Mouse (Mus musculus) C2C12 (cell line): ENCODE results near the gene Lce6a.

Experiments
- CTCF ChIP-seq: IDR thresholded peaks from one replicate; pipeline ENCODE4 v1.5.1; 2011; ENCODE audit not compliant: control insufficient read depth, insufficient read depth, insufficient read length
- USF1 ChIP-seq: IDR thresholded peaks from one replicate; pipeline ENCODE4 v1.6.1; 2011; ENCODE audit warnings: low read depth, mild to moderate bottlenecking, control low read depth, moderate library complexity

GRCm38 (mm10) chr3:92598429-92598828, 23.0 kb downstream of the Lce6a start:
- TF ChIP-seq CTCF (no peak), USF1 (no peak)
